Mouse (Mus musculus): ENCODE results near the gene Nlgn3. TPM values are rescaled to one million over a fixed set of nuclear protein-coding genes. Genes with fewer than 3 reads are reported as not detected.

Gene Nlgn3
- polyA plus RNA-seq, 1 experiment from 2014 or later: 28.3 TPM

DNA sequence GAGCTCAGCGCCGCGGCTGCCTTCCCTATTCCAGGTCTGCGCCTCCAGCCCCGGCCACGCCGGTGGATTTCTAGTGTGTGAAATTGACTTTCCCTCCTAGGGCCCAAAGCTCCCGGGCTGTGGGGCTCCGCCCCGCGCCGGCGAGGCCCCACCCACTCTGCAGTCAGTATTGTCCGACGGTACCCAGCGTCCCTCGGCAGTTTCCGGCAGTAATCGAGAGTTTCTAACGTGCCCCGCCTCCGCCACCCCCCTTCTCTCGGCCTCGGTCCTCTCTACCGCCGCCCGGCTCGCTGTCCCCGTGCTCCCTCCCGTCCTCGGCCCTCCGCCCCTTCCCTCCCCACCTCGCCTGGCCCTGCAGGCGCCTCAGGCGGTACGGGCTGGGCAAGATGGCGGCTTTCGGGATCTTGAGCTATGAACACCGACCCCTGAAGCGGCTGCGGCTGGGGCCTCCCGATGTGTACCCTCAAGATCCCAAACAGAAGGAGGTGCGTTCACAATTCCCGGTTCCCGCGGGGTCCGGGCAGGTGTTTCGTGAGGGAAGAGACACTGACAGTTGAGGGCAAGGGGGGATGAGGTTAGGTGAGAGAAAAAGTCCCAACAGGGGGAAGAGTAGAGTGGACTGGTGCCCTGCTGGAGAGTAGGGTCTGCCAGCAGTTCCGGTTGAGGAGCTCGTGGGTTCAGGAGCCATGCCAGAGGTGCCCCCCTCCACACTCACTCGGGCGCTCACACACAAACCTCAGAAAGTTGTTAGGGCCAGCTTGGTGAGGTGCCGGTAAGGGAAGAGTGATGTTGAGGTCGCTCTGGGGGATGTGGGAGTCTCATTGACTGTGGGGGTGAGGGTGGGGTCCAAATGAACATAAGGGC, 24.9 kb upstream of the Nlgn3 start, which contains the start of gene Med12:
Med12 (plus strand) TSS at position 156 of the 864 bp plus-strand sequence.
- H3K27ac ChIP-seq (replicated peaks): peak within 1 kb of the TSS; percentile 49
- peak; percentile 98 for ATAC-seq (ENCODE audit: low FRiP score, low read depth)
- peaks cover 5% of the 10 kb centered on the region; the same call in 1 of the 2 replicates for H3K27me3 ChIP-seq

DNA sequence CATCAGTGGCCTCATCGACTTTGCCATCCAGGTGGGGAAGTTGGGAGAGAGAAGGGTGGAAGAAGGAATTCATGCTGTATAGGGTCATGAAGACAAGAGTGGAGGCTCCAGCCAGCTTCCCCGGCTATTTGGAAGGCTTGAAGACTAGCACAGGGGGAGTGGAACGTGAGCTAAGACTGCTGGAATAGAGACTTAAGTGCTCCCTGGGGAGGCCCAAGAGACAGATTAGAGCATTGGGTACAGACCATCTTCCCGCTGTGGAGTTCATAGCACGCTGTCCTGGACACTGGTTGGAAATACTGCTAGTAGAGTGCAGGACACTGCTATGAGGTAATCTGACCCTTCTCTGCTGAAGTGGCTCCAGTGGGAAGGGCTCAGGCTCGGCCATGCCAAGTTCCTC, 16.2 kb upstream of the Nlgn3 start:
- Histone ChIP-seq H3K4me1 (no peaks in the 10 kb centered on the region), H3K9ac (replicated peaks) (no peak overlapping the region), H3K27me3 (no peaks in the 10 kb centered on the region), H3K4me3 (no peak overlapping the region), H3K27ac (replicated peaks) (no peak overlapping the region), H3K36me3 (peaks cover 57% of the 10 kb centered on the region), H3K9me3 (no peaks in the 10 kb centered on the region), H3K4me2 (replicated peaks) (no peak overlapping the region)
- 86% methylated on average over 6 of the region's 6 CpGs for WGBS
- no peak for ATAC-seq (ENCODE audit: low FRiP score, low read depth)

More for the DNA sequence above, 24.9 kb upstream of the Nlgn3 start, which contains the start of gene Med12:
- WGBS: 21% methylated on average over 54 of the region's 54 CpGs
- peak within 1 kb of the TSS; percentile 63 for H3K9ac ChIP-seq (replicated peaks)
- H3K4me2 ChIP-seq (replicated peaks): peak within 1 kb of the TSS; percentile 52
- no peaks in the 10 kb centered on the region for H3K9me3 ChIP-seq
- 0 out of 2 replicates have a peak, but pooled peaks cover 7% of the 10 kb centered on the region for H3K4me1 ChIP-seq
- H3K36me3 ChIP-seq: peaks cover 21% of the 10 kb centered on the region; the same call in 1 of the 2 replicates
- H3K4me3 ChIP-seq: peak within 1 kb of the TSS; percentile 54

DNA sequence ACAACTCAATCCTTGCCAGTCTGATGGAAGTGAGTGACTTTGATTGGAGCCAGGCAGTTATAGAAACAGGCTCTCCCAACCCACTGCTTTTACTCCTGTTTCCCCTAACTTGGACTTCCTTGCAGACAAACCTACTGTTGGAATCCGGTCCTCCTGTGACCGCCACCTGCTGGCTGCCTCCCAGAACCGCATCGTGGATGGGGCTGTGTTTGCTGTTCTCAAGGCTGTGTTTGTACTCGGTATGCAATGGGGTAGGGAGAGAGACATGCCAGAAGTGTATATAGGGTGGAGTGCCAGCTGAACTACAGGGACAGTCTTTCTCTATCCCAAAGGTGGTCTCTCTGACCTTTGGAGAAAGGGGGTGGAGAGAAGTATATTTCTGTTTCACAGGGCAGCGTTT, 13.4 kb upstream of the Nlgn3 start:
- peak; percentile 44; the same call in 1 of the 2 replicates for ATAC-seq (ENCODE audit: low FRiP score, low read depth)
- H3K4me1 ChIP-seq: no peaks in the 10 kb centered on the region
- no peak overlapping the region for H3K27ac ChIP-seq (replicated peaks)
- no peak overlapping the region for H3K4me3 ChIP-seq
- H3K4me2 ChIP-seq (replicated peaks): no peak overlapping the region
- peaks cover 72% of the 10 kb centered on the region for H3K36me3 ChIP-seq
- 42% methylated on average over 6 of the region's 6 CpGs for WGBS
- H3K9ac ChIP-seq (replicated peaks): no peak overlapping the region
- no peaks in the 10 kb centered on the region for H3K9me3 ChIP-seq
- H3K27me3 ChIP-seq: no peaks in the 10 kb centered on the region

DNA sequence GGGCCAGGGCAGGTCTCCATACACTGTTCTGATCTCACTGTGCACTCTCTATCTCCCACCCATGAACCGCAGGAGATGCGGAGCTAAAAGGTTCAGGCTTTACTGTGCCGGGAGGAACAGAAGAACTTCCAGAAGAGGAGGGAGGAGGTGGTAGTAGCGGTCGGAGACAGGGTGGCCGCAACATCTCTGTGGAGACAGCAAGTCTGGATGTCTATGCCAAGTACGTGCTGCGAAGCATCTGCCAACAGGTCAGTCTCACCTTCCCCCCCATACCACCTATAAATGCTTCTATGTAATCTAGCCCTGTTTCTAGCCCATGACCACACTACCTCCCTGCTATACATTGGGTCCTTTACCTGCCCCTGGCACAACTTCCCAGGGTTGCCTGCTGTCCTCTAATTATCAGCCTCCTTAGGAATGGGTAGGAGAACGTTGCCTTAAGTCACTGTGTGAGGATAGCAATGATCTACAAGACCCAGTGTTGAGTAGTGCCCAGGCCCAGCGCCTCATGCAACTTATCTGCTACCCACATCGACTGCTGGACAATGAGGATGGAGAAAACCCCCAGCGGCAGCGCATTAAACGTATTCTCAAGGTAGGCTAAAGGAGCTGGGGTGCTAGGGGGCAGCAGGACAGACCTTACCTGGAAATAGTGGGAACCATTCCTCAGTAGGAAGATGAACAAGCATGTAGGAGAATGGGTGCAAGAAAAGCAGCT, 12.9 kb upstream of the Nlgn3 start:
- 87% methylated on average over 14 of the region's 14 CpGs for WGBS
- Histone ChIP-seq H3K27ac (replicated peaks) (no peak overlapping the region), H3K4me1 (no peaks in the 10 kb centered on the region), H3K9me3 (no peaks in the 10 kb centered on the region), H3K9ac (replicated peaks) (no peak overlapping the region), H3K27me3 (no peaks in the 10 kb centered on the region), H3K4me2 (replicated peaks) (no peak overlapping the region), H3K36me3 (peaks cover 77% of the 10 kb centered on the region), H3K4me3 (no peak overlapping the region)
- ATAC-seq (ENCODE audit: low FRiP score, low read depth): 0 out of 2 replicates have a peak, but pooled peaks have one; percentile 9

DNA sequence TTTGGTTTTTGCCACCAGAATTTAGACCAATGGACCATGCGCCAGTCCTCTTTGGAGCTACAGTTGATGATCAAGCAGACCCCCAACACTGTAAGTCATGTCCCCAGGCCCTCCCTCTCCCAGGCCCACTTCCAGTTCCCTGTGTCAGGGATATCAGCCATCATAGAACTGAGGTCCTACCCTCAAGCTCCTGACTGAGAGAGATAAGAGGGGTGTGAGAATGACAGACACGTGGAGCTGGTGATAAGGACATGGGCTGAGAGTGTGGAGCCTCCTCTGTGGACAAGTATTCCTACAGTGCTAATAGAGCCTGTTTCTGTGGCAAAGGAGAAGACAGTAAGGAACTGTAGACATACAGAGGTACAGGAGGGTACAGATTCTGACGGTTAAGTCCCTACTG, 11.4 kb upstream of the Nlgn3 start:
- 96% methylated on average over 3 of the region's 3 CpGs for whole genome bisulfite sequencing
- Histone ChIP-seq H3K27ac (replicated peaks) (no peak overlapping the region), H3K9me3 (no peaks in the 10 kb centered on the region), H3K9ac (replicated peaks) (no peak overlapping the region), H3K4me1 (no peaks in the 10 kb centered on the region), H3K27me3 (no peaks in the 10 kb centered on the region), H3K36me3 (peaks cover 90% of the 10 kb centered on the region), H3K4me2 (replicated peaks) (no peak overlapping the region), H3K4me3 (no peak overlapping the region)
- no peak for ATAC-seq (ENCODE audit: low FRiP score, low read depth)

DNA sequence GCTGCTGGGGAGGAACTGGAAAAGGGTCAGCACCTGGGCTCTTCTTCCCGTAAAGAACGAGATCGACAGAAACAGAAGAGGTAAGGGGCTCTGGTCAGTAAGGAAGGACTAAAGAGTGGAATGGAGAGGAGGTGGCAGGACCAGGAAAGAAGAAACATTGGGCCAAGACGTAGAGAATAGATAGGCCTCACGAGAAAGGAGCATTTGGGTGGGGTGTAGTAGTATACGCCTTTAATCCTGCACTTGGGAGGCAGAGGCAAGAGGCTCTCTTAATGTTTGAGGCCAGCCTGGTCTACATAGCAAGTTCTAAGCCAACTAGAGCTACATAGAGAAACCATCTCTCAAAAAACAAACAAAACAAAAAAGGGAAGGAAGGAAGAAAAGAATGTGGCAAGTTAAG, 10.5 kb upstream of the Nlgn3 start:
- no peak for ATAC-seq (ENCODE audit: low FRiP score, low read depth)
- Histone ChIP-seq H3K27ac (replicated peaks) (no peak overlapping the region), H3K9me3 (no peaks in the 10 kb centered on the region), H3K27me3 (no peaks in the 10 kb centered on the region), H3K4me1 (no peaks in the 10 kb centered on the region), H3K4me2 (replicated peaks) (no peak overlapping the region), H3K9ac (replicated peaks) (no peak overlapping the region), H3K4me3 (no peak overlapping the region), H3K36me3 (peaks cover 90% of the 10 kb centered on the region)
- WGBS: 92% methylated on average over 6 of the region's 6 CpGs

DNA sequence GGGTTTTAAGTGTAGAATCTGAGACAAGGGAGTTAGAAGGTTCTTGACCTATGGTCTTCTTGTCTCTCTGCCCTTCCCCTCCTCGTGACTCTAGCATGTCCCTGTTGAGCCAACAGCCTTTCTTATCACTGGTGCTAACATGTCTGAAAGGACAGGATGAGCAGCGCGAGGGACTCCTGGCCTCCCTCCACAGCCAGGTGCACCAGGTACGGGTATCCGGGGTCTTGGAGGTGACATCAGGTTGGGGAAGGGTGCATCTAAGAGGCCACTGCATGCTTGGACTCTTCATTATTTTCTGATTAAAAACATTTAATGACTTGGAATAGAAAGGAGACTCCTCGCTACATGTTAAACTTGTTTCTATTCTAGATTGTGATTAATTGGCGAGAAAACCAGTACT, 9.9 kb upstream of the Nlgn3 start:
- no peaks in the 10 kb centered on the region for H3K9me3 ChIP-seq
- H3K27me3 ChIP-seq: no peaks in the 10 kb centered on the region
- H3K9ac ChIP-seq (replicated peaks): no peak overlapping the region
- H3K4me3 ChIP-seq: no peak overlapping the region
- no peak for ATAC-seq (ENCODE audit: low FRiP score, low read depth)
- H3K4me2 ChIP-seq (replicated peaks): no peak overlapping the region
- H3K36me3 ChIP-seq: peaks cover 90% of the 10 kb centered on the region
- H3K4me1 ChIP-seq: no peaks in the 10 kb centered on the region
- no peak overlapping the region for H3K27ac ChIP-seq (replicated peaks)
- 86% methylated on average over 7 of the region's 7 CpGs for WGBS

DNA sequence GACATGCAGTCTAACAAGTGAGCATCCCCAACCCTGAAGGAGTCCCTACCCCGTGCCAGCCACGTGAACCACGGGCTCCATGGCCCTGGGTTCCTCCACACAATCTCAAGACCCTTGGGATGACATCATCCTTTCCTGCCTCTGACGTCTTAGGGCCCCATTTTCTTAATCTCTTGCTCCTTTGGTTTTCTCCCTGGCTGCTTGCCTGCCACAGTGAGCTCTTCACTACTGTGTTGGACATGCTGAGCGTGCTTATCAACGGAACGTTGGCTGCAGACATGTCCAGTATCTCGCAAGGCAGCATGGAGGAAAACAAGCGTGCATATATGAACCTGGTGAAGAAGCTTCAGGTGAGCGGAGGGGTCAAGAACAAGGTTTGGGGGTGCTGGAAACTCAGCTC, 8.9 kb upstream of the Nlgn3 start:
- no peak overlapping the region for H3K4me2 ChIP-seq (replicated peaks)
- ATAC-seq (ENCODE audit: low FRiP score, low read depth): no peak
- H3K4me3 ChIP-seq: no peak overlapping the region
- H3K4me1 ChIP-seq: no peaks in the 10 kb centered on the region
- H3K9me3 ChIP-seq: no peaks in the 10 kb centered on the region
- 89% methylated on average over 10 of the region's 10 CpGs for WGBS
- H3K27me3 ChIP-seq: no peaks in the 10 kb centered on the region
- H3K27ac ChIP-seq (replicated peaks): no peak overlapping the region
- H3K9ac ChIP-seq (replicated peaks): no peak overlapping the region
- H3K36me3 ChIP-seq: peaks cover 84% of the 10 kb centered on the region

DNA sequence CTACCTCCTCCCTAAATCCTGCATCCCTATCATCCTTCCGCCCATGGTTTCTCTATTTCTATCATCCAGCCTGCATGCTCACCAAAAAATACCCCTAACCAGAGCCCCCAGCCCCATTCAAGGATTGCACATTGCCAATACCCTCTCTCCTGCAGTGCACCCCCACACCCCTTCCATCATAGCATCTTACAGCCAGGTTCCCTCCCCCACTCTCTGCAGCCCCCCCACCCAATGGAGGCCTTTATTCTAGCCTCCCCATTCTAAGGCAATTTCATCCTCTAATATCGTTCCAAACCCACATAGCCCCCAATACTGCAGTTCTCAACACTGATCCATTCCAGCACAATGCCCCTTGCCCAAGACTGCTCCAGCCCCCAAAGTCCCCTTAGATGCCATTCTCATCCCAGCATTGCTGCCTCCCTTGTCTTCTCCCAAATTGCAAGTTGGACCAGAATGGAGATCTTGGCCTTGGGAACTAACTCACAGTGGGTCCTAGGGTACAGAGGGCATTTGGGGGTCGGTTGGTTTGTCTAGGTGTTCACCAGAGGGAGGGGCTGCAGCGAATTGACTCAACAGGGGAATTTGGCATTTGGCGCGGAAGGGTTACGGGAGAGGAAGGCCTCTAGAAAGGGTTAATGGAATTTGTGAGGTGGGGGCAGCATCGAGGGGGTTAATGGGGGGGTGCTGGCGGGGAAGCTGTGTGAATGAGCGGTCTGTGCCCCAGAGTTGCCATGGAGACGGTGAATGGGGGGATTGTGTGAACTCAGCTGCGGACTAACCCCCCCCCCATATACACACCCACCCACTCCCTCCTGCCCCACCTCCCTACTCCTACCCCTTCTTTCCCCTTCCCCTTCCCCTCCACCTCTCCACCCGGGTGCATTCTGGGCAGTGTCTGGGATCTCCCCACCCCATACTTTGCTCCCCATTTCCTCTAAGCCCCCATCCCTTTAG, 782 bp downstream of the Nlgn3 start:
- peaks cover 14% of the 10 kb centered on the region for H3K36me3 ChIP-seq
- peak overlapping the region; percentile 49 for H3K4me3 ChIP-seq
- WGBS: 31% methylated on average over 9 of the region's 13 CpGs
- H3K9ac ChIP-seq (replicated peaks): peak overlapping the region; percentile 56
- H3K4me2 ChIP-seq (replicated peaks): peak overlapping the region; percentile 51
- ATAC-seq (ENCODE audit: low FRiP score, low read depth): peak; percentile 84
- peak overlapping the region; percentile 75 for H3K27ac ChIP-seq (replicated peaks)
- H3K9me3 ChIP-seq: no peaks in the 10 kb centered on the region
- H3K27me3 ChIP-seq: peaks cover 37% of the 10 kb centered on the region; the same call in 1 of the 2 replicates
- peaks cover 36% of the 10 kb centered on the region for H3K4me1 ChIP-seq

DNA sequence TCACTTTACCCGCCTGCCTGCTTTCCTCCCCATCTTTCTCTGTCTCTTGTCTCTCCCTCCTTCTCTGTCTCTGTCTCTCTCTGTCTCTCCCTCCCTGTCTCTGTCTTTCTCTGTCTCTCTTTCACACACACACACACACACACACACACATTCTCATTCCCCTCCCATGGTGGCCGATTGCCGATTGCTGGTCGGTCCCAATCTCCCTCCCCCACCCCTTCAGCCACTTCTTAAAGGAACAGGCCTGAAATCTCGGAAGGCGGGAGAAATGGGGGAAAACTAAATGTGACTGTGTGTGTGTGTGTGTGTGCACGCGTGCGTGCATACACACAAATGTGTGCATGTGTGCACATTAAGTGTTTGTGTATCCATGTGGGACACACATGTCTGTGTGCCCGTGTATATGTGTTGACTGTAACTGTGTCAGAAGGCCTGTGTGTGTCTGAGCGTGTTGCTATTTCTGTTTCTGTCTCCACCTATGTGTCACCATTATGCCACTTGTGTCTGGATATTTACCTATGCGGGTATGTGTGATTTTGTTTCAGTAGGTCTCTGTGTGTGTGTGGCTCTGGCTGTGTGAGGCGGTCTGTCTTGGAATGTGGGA, 1.6 kb downstream of the Nlgn3 start:
- peaks cover 37% of the 10 kb centered on the region; the same call in 1 of the 2 replicates for H3K27me3 ChIP-seq
- H3K4me1 ChIP-seq: peaks cover 36% of the 10 kb centered on the region
- H3K4me3 ChIP-seq: peak overlapping the region; percentile 49
- 30% methylated on average over 13 of the region's 13 CpGs for WGBS
- peak; percentile 38 for ATAC-seq (ENCODE audit: low FRiP score, low read depth)
- H3K27ac ChIP-seq (replicated peaks): peak overlapping the region; percentile 75
- peak overlapping the region; percentile 51 for H3K4me2 ChIP-seq (replicated peaks)
- H3K9me3 ChIP-seq: no peaks in the 10 kb centered on the region
- peak overlapping the region; percentile 56; the same call in 1 of the 2 replicates for H3K9ac ChIP-seq (replicated peaks)
- H3K36me3 ChIP-seq: peaks cover 14% of the 10 kb centered on the region

DNA sequence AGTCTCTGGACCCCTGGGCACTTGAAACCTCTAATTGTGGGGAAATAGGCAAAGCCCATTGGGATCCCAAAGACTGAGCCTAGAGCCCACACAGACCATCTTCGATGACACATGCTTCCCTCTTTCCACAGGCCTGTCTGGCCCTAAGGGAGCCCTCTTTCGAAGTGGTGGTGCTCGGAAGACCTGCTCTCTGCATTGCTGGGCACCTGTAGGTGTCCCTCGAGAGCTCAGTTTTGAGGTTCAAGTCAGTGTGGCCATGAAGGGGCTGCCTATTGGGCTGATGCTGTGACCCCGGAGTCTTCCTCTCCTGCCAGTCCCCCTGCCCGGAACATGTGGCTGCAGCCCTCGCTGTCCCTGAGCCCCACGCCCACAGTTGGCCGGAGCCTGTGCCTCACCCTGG, 2.7 kb downstream of the Nlgn3 start:
- peaks cover 36% of the 10 kb centered on the region for H3K4me1 ChIP-seq
- 61% methylated on average over 9 of the region's 9 CpGs for WGBS
- peaks cover 3% of the 10 kb centered on the region; the same call in 1 of the 2 replicates for H3K36me3 ChIP-seq
- peak overlapping the region; percentile 51 for H3K4me2 ChIP-seq (replicated peaks)
- H3K9me3 ChIP-seq: no peaks in the 10 kb centered on the region
- H3K27ac ChIP-seq (replicated peaks): no peak overlapping the region
- ATAC-seq (ENCODE audit: low FRiP score, low read depth): no peak
- H3K4me3 ChIP-seq: peak overlapping the region; percentile 49; the same call in 1 of the 2 replicates
- H3K9ac ChIP-seq (replicated peaks): no peak overlapping the region; the same call in 1 of the 2 replicates
- H3K27me3 ChIP-seq: peaks cover 32% of the 10 kb centered on the region

Data from midbrain, embryonic 12.5 days (tissue).